Mouse (Mus musculus) cerebellum, adult 2 months (tissue): Measurements from ENCODE around the gene Troap.

Experiments
- CTCF ChIP-seq: fragments of 200-500 bp; IDR thresholded peaks from 2 replicates; pipeline ENCODE4 v1.5.1; 2011; ENCODE audit warnings: low read depth, mild to moderate bottlenecking, control low read depth, low read length, moderate library complexity, borderline replicate concordance; ENCODE audit not compliant: insufficient read depth
- POLR2A ChIP-seq: fragments of 200-500 bp; IDR thresholded peaks from 2 replicates; pipeline ENCODE4 v1.6.1; 2011; ENCODE audit warnings: low read length, control low read depth, borderline replicate concordance; ENCODE audit not compliant: insufficient read depth

- TF ChIP-seq CTCF (no peak), POLR2A (no peak)
These were observed 53.6 kb downstream of the Troap start for GRCm38 (mm10) chr15:99127851-99128522.
